Mouse (Mus musculus) heart, embryonic 13.5 days (tissue): Measurements from ENCODE around the gene Deup1. TPM values are rescaled to one million over a fixed set of nuclear protein-coding genes. Genes with fewer than 3 reads are reported as not detected.

ENCODE experiments used
- ATAC-seq: fragments of 200-750 bp; cut with Nextera tagmentation; 2 replicates; pipeline ENCODE4 v1.8.0; 2017; ENCODE audit warnings: moderate TSS enrichment; ENCODE audit not compliant: insufficient number of reproducible peaks, low FRiP score, low TSS enrichment; ENCODE audit errors: extremely low read depth
- H3K27ac ChIP-seq: fragments of 300-500 bp; sonication (generic); replicated peaks from 2 replicates; pipeline ENCODE4 v1.5.1; 2015; ENCODE audit warnings: moderate library complexity, mild to moderate bottlenecking, inconsistent platforms
- H3K27me3 ChIP-seq: fragments of 300-500 bp; sonication (generic); replicated peaks from 2 replicates; pipeline ENCODE4 v1.6.1; 2015; ENCODE audit warnings: mild to moderate bottlenecking, inconsistent platforms
- H3K36me3 ChIP-seq: fragments of 300-500 bp; sonication (generic); 2 replicates; pipeline ENCODE4 v1.6.1; 2015; ENCODE audit warnings: mild to moderate bottlenecking, inconsistent platforms
- H3K4me1 ChIP-seq: fragments of 300-500 bp; sonication (generic); 2 replicates; pipeline ENCODE4 v1.6.1; 2015; ENCODE audit warnings: inconsistent platforms
- H3K4me2 ChIP-seq: fragments of 300-500 bp; sonication (generic); 2 replicates; pipeline ENCODE4 v1.6.1; 2015; ENCODE audit warnings: inconsistent platforms, mild to moderate bottlenecking, moderate library complexity
- H3K4me3 ChIP-seq: fragments of 300-500 bp; sonication (generic); 2 replicates; pipeline ENCODE4 v1.5.1; 2015; ENCODE audit warnings: moderate library complexity, mild to moderate bottlenecking, inconsistent platforms
- H3K9ac ChIP-seq: fragments of 300-500 bp; sonication (generic); 2 replicates; pipeline ENCODE4 v1.6.1; 2015; ENCODE audit warnings: inconsistent platforms, mild to moderate bottlenecking, moderate library complexity
- H3K9me3 ChIP-seq: fragments of 300-500 bp; sonication (generic); 2 replicates; pipeline ENCODE4 v1.6.1; 2016; ENCODE audit warnings: inconsistent platforms
- WGBS: fragments of 180-500 bp; shearing (Covaris S2); methylation state at CpG from one replicate; pipeline ENCODE4 v1.1.7; 2015; ENCODE audit warnings: mixed read lengths; 5-methylcytosine and 5-hydroxymethylcytosine counted together
- polyA plus RNA-seq: library from polyadenylated mRNA; unstranded; fragments of >200 nt; fragmentation: Nextera tagmentation; extraction: Ambion mirVana; gene quantifications from 2 replicates; pipeline ENCODE4 v1.2.1, GENCODE M21; 2015

Deup1 gene
- polyA plus RNA-seq, 1 experiment from 2014 or later = 0.15 TPM

DNA sequence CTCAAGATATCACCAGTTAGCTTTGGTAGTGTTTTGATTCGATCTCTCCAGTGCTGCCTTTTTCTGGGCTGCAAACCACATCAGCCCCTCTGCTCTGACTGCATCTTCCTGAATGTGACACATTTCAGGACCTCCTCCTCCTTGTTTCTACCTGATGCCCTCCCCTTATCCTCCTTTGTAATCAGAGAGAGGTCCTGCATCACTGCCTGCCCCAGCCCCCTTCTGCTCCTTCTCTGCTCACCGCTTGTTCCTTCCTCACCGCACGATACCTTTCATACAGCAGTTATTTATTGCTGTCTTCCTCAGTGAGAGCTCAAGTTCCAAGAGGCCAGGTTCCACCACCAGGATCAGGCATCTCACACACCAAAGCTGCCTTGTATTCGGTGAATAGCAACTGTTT, 96.5 kb downstream of the Deup1 start:
- Histone ChIP-seq H3K9me3 (no peaks in the 10 kb centered on the region), H3K9ac (0 out of 2 replicates have a peak overlapping the region, but pooled peaks have one; percentile 10), H3K27me3 (peaks cover 4% of the 10 kb centered on the region; the same call in 1 of the 2 replicates), H3K4me1 (peaks cover 76% of the 10 kb centered on the region), H3K4me3 (no peak overlapping the region), H3K36me3 (no peaks in the 10 kb centered on the region), H3K4me2 (no peak overlapping the region), H3K27ac (no peak overlapping the region)
- 81% methylated on average over 5 of the region's 5 CpGs for WGBS
- no peak for ATAC-seq

DNA sequence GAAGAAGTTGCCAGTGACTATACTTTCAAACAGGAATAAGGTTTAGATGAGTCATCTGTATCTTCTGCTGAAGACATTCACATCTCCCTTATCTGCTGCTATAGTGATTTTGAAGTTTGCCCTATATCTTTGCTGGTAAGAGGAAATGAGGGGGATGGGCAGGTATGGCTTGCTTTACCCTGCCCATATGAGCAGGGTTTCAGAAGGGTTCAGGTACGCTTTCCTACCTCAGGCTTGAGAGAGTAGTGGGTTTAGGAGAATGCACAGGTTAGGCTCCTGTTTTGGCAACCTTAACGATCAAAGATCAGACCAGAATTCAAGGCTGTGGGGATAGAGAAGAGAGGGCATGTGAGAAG, 97.8 kb downstream of the Deup1 start:
- peaks cover 76% of the 10 kb centered on the region for H3K4me1 ChIP-seq
- H3K36me3 ChIP-seq = no peaks in the 10 kb centered on the region
- no peak overlapping the region for H3K27ac ChIP-seq
- no peak overlapping the region for H3K4me3 ChIP-seq
- no peak overlapping the region for H3K4me2 ChIP-seq
- ATAC-seq = no peak
- WGBS = 79% methylated on average over 2 of the region's 2 CpGs
- H3K9ac ChIP-seq = no peak overlapping the region
- no peaks in the 10 kb centered on the region for H3K9me3 ChIP-seq
- H3K27me3 ChIP-seq = peaks cover 4% of the 10 kb centered on the region; the same call in 1 of the 2 replicates

DNA sequence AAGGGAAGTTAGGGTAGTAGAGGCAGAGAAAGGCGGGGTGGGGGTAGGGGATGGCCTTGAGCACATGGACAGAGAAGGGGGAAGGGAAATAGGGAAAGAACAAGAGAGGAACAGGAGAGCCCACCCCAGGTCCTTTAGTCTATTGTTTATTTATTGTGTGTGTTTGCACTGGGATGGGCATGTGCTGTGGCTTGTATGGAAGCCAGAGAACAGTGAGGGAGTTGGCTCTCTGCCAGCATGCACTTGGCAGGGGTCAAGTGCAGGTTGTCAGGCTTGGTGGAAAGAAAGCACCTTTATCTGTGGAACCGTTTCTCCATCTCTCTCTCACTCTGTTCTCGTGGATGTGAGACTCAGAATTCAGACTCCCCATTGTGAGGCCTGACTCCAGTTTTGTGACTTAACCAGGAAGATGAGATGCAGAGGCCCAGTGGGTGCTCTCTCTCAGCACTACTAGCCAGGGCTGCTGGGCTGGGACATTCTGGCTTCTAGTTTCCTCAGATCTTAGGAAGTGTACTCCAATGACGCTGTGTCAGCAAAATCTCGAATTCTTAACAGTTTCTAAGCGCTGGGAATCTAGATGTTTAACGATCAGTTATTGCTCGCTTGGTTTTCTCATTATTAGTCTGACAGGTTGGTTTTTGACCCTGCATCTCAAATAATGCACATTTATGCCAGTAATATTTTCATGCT, 98.3 kb downstream of the Deup1 start:
- Histone ChIP-seq H3K36me3 (no peaks in the 10 kb centered on the region), H3K9ac (no peak overlapping the region), H3K27me3 (peaks cover 4% of the 10 kb centered on the region; the same call in 1 of the 2 replicates), H3K4me2 (no peak overlapping the region), H3K9me3 (no peaks in the 10 kb centered on the region), H3K27ac (peak overlapping the region; percentile 42; the same call in 1 of the 2 replicates), H3K4me3 (no peak overlapping the region), H3K4me1 (peaks cover 75% of the 10 kb centered on the region)
- 48% methylated on average over 8 of the region's 8 CpGs for WGBS
- no peak for ATAC-seq

DNA sequence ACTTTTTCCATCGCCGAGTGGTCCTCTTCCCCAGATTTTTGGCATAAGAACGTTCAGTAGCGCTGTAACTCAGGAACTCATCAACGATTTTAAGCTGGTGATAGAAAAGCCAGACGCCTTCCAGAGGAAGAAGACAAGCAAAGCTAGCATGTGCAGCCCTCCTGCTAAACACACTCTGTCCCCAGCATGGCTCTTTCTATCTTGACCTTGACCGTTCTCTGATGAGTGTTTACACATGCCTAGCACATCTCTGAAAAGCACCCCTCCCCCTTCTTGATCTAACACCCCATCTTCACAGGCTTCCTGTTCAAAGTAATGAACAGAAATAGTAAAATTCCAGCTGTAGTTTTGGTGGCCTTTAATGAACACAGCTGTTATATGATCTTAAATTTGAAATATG, 99.4 kb downstream of the Deup1 start:
- Histone ChIP-seq H3K27me3 (peaks cover 4% of the 10 kb centered on the region; the same call in 1 of the 2 replicates), H3K36me3 (no peaks in the 10 kb centered on the region), H3K4me2 (no peak overlapping the region), H3K4me3 (no peak overlapping the region), H3K27ac (no peak overlapping the region; the same call in 1 of the 2 replicates), H3K9ac (no peak overlapping the region), H3K9me3 (no peaks in the 10 kb centered on the region), H3K4me1 (peaks cover 74% of the 10 kb centered on the region)
- WGBS = 36% methylated on average over 7 of the region's 7 CpGs
- ATAC-seq = no peak

DNA sequence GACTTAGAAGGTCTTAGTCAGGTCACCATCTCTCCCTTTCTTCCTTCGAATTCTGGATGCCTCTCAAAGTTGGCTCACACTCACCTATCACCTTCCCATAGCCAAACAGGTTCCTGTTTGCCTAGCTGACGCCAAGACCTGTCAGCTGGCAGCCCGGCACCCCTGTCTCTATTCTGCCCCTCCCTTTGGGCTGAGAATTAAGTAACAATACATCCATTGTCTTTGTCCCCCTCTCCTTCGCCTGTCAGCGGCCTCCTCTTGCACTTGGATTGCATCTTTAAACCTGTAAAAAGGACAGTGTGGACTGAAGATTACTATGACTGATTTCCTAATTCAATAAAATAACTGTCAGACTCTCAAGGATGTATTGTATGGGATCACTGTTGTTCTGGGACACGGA, 99.9 kb downstream of the Deup1 start:
- no peaks in the 10 kb centered on the region for H3K9me3 ChIP-seq
- peaks cover 4% of the 10 kb centered on the region; the same call in 1 of the 2 replicates for H3K27me3 ChIP-seq
- H3K9ac ChIP-seq = no peak overlapping the region
- no peaks in the 10 kb centered on the region for H3K36me3 ChIP-seq
- 62% methylated on average over 6 of the region's 6 CpGs for WGBS
- H3K4me3 ChIP-seq = no peak overlapping the region
- H3K27ac ChIP-seq = no peak overlapping the region
- ATAC-seq = no peak
- no peak overlapping the region for H3K4me2 ChIP-seq
- H3K4me1 ChIP-seq = peaks cover 76% of the 10 kb centered on the region

DNA sequence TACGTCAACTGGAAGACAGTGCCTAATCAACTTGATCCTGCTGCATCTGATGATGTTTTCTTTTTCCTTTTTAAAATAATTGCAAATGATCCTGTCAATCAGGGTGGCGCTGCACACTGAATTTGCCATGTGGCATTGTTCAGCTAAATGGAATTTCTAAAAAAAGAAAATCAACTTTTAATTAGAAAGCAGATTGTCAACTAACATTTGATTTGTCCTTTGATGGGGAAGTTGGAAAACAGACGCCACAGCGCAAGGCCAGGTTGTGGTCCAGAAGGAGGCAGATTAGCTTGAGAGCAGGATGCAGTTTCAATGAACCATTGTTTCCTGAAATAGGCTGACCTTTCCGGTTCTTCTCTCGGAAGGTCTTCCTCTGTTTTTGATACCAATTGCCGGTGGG, 101.2 kb downstream of the Deup1 start:
- H3K9me3 ChIP-seq = no peaks in the 10 kb centered on the region
- H3K4me2 ChIP-seq = no peak overlapping the region
- ATAC-seq = no peak
- peaks cover 87% of the 10 kb centered on the region for H3K4me1 ChIP-seq
- no peak overlapping the region for H3K4me3 ChIP-seq
- H3K27me3 ChIP-seq = peaks cover 3% of the 10 kb centered on the region; the same call in 1 of the 2 replicates
- no peak overlapping the region for H3K9ac ChIP-seq
- no peak overlapping the region for H3K27ac ChIP-seq
- no peaks in the 10 kb centered on the region for H3K36me3 ChIP-seq
- WGBS = 60% methylated on average over 7 of the region's 7 CpGs

DNA sequence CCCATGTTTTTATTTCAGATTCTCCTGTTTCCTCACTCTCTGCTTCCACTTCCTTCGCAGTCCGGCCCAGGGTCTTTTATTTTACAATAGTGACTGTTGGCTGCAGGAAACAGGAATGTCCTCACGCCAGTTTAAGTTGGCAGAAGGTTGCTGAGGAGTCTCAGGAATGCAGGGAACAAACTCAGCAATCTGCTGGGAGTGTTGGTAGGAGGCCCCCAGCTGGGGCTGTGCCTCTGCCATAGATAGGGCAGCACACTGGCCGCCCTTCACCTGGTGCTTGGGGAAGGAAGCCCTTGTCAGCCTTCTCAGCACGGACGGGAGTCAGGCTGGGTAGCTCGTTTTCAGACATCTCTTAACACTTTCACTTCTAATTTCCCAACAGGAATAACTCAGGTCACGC, 102.5 kb downstream of the Deup1 start:
- Histone ChIP-seq H3K4me3 (no peak overlapping the region), H3K4me1 (peaks cover 88% of the 10 kb centered on the region), H3K9ac (no peak overlapping the region), H3K4me2 (peak overlapping the region; percentile 37), H3K27ac (peak overlapping the region; percentile 34), H3K9me3 (no peaks in the 10 kb centered on the region), H3K27me3 (no peaks in the 10 kb centered on the region; the same call in 1 of the 2 replicates), H3K36me3 (no peaks in the 10 kb centered on the region)
- 28% methylated on average over 8 of the region's 8 CpGs for WGBS
- ATAC-seq = peak; percentile 49; the same call in 1 of the 2 replicates

DNA sequence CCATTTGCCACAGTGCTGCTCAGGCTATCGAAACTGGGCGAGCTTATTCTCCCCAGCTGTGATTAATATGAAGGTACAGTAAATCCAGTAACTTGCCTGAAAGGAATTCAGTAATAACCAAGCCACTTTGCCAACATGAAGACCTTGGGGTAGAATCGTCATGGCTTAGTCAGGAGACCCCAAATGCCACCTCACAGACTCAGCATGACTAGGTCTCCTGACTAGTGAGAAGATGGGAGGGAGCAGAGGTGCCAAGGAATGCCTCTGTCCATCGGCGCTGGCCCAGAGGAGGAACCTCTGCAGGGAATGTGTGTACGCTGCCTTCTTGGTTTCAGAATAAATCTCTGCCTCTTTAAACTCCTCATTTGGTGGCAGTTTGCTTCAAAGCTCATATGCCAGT, 104.1 kb downstream of the Deup1 start:
- Histone ChIP-seq H3K27ac (no peak overlapping the region), H3K9me3 (no peaks in the 10 kb centered on the region), H3K27me3 (no peaks in the 10 kb centered on the region), H3K4me2 (no peak overlapping the region), H3K4me3 (no peak overlapping the region), H3K36me3 (no peaks in the 10 kb centered on the region), H3K4me1 (peaks cover 72% of the 10 kb centered on the region), H3K9ac (no peak overlapping the region)
- 81% methylated on average over 6 of the region's 6 CpGs for WGBS
- ATAC-seq = no peak

DNA sequence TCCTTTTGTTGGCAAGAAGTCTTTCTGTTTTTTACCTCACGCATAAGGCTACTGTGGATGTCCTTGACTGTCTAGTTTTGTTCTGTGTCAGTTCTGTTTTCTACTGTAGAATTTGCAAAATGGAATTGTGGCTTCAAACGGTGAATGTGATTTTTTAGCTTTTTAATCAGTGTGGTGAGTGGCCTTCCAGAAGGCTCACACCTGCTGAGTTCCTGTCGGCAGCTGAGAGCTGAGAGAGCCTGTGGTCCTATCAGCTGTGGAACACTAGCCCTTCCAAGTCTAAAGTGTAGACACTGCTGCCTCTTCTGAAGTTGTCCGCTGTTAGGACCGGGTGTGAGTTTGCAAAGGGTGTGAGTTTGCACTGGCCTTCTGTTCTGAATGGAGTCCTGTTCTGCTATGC, 104.8 kb downstream of the Deup1 start:
- ATAC-seq = no peak
- Histone ChIP-seq H3K9ac (no peak overlapping the region), H3K27ac (no peak overlapping the region), H3K36me3 (no peaks in the 10 kb centered on the region), H3K4me3 (no peak overlapping the region), H3K4me1 (peaks cover 69% of the 10 kb centered on the region), H3K9me3 (no peaks in the 10 kb centered on the region), H3K27me3 (no peaks in the 10 kb centered on the region), H3K4me2 (no peak overlapping the region)
- 35% methylated on average over 5 of the region's 5 CpGs for WGBS

DNA sequence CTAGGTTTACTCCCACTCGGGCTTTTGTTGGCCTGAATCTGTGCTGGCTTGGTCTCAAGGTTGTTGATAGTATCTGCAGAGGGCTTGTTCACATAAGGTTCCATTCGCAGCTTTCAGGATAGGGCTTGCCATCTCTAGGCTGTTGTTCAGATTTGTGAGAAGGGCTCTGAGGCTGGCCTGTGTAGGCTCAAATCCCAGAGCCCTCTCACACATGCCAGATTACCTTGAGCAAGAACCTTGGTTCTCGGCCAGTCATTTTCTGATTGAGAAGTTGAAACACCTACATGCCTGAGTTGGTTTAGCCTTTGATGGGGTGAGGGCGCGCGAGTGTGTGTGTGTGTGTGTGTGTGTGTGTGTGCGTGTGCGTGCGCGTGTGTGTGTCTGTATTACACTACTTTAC, 105.4 kb downstream of the Deup1 start:
- Histone ChIP-seq H3K36me3 (no peaks in the 10 kb centered on the region), H3K4me2 (no peak overlapping the region), H3K4me3 (no peak overlapping the region), H3K9ac (no peak overlapping the region), H3K27ac (no peak overlapping the region), H3K4me1 (peaks cover 66% of the 10 kb centered on the region), H3K27me3 (no peaks in the 10 kb centered on the region), H3K9me3 (no peaks in the 10 kb centered on the region)
- 77% methylated on average over 10 of the region's 10 CpGs for WGBS
- ATAC-seq = no peak

DNA sequence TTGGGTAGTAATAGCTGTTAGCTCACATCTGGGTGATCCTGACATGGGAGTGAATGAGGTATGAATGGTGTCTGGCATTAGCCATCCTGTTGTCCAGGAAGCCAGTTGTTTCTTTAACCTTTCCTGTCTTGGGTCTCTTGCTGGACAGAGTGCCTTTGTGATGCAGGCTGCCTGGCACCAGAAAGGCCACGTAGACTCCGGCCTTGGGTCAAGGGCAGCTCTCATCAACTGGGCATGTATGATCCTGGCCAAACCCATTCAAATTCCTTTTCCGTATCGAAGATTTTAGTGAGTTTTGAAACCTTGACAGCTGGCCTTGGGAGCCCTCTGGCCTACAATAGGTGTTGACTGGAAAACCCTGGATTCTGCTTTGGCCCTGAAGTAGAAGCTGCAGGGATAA, 109.8 kb downstream of the Deup1 start:
- H3K9me3 ChIP-seq = no peaks in the 10 kb centered on the region
- no peak overlapping the region for H3K27ac ChIP-seq
- no peaks in the 10 kb centered on the region for H3K27me3 ChIP-seq
- H3K36me3 ChIP-seq = 0 out of 2 replicates have a peak, but pooled peaks cover 3% of the 10 kb centered on the region
- no peak overlapping the region for H3K9ac ChIP-seq
- 71% methylated on average over 4 of the region's 4 CpGs for WGBS
- ATAC-seq = no peak
- peaks cover 59% of the 10 kb centered on the region for H3K4me1 ChIP-seq
- no peak overlapping the region for H3K4me3 ChIP-seq
- no peak overlapping the region for H3K4me2 ChIP-seq

DNA sequence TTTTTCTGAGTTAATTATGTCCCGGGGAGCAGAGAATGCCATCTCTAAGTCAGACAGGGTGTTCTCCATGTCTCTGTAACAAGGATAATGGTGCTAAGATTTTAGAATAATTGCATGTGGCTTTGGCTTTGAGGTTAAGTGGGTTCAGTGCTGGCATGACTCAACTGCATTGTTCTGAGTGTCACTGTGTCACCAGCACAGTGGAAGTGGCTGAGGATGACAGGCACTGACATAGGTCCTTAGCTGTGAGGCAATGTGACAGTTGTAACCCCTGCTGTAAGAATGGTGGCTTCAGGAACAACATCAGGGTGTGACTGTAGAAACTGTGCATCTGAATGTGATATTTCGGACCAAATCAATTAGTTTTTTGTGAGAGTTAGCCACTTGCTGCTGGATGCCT, 111.7 kb downstream of the Deup1 start:
- no peak overlapping the region for H3K4me3 ChIP-seq
- no peaks in the 10 kb centered on the region for H3K27me3 ChIP-seq
- no peak; the same call in 1 of the 2 replicates for ATAC-seq
- H3K27ac ChIP-seq = no peak overlapping the region
- H3K4me2 ChIP-seq = no peak overlapping the region
- H3K9ac ChIP-seq = no peak overlapping the region
- H3K9me3 ChIP-seq = no peaks in the 10 kb centered on the region
- 0 out of 2 replicates have a peak, but pooled peaks cover 3% of the 10 kb centered on the region for H3K36me3 ChIP-seq
- 64% methylated on average over 2 of the region's 2 CpGs for WGBS
- peaks cover 58% of the 10 kb centered on the region for H3K4me1 ChIP-seq
